Mouse (Mus musculus): ENCODE results near the gene Gcg. TPM values are rescaled to one million over a fixed set of nuclear protein-coding genes. Genes with fewer than 3 reads are reported as not detected.

Gcg gene
- polyA plus RNA-seq, 1 experiment = not detected

- TF ChIP-seq POLR2A (IDR thresholded peaks at IDR 0.05; ENCODE audit: low read depth, low read length) = no peak
- TF ChIP-seq CTCF (IDR thresholded peaks at IDR 0.05; ENCODE audit: extremely low read depth, insufficient read depth, insufficient read length, insufficient replicate concordance) = no peak
- 88% methylated on average over 4 of the region's 4 CpGs for WGBS
Measured at GRCm38 (mm10) chr2:62495407-62495806, 12.0 kb upstream of the Gcg start.

GRCm38 (mm10) chr2:62489832-62490231 lies 6.4 kb upstream of the Gcg start:
- DNase-seq (ENCODE audit: low read depth in 1 of 2, low spot score in 2 of 2) = no peak
- H3K27ac ChIP-seq (ENCODE audit: insufficient read depth, low read length) = no peak overlapping the region
- 90% methylated on average over 6 of the region's 6 CpGs for WGBS
- H3K27me3 ChIP-seq (ENCODE audit: control insufficient read depth, insufficient read depth, low read length) = no peaks in the 10 kb centered on the region
- H3K4me1 ChIP-seq (ENCODE audit: control insufficient read depth, insufficient read depth, insufficient read length) = no peaks in the 10 kb centered on the region
- TF ChIP-seq CTCF (IDR thresholded peaks at IDR 0.05; ENCODE audit: extremely low read depth, insufficient read depth, insufficient read length, insufficient replicate concordance) (no peak), POLR2A (IDR thresholded peaks at IDR 0.05; ENCODE audit: low read depth, low read length) (no peak)
- no peak overlapping the region for H3K4me3 ChIP-seq (ENCODE audit: extremely low read depth, insufficient read depth, insufficient read length)
- H3K36me3 ChIP-seq (ENCODE audit: control insufficient read depth, insufficient read depth, low read length) = no peaks in the 10 kb centered on the region

More at GRCm38 (mm10) chr2:62495407-62495806, 12.0 kb upstream of the Gcg start:
- H3K4me3 ChIP-seq (ENCODE audit: extremely low read depth, insufficient read depth, insufficient read length) = no peak overlapping the region
- no peak overlapping the region for H3K27ac ChIP-seq (ENCODE audit: insufficient read depth, low read length)
- DNase-seq (ENCODE audit: low read depth in 1 of 2, low spot score in 2 of 2) = no peak
- no peaks in the 10 kb centered on the region for H3K27me3 ChIP-seq (ENCODE audit: control insufficient read depth, insufficient read depth, low read length)
- H3K36me3 ChIP-seq (ENCODE audit: control insufficient read depth, insufficient read depth, low read length) = no peaks in the 10 kb centered on the region
- H3K4me1 ChIP-seq (ENCODE audit: control insufficient read depth, insufficient read depth, insufficient read length) = no peaks in the 10 kb centered on the region

- no peak overlapping the region for H3K4me3 ChIP-seq (ENCODE audit: extremely low read depth, insufficient read depth, insufficient read length)
- WGBS = 93% methylated on average over 3 of the region's 3 CpGs
- no peak for TF ChIP-seq POLR2A (IDR thresholded peaks at IDR 0.05; ENCODE audit: low read depth, low read length)
- TF ChIP-seq CTCF (IDR thresholded peaks at IDR 0.05; ENCODE audit: extremely low read depth, insufficient read depth, insufficient read length, insufficient replicate concordance) = no peak
- DNase-seq (ENCODE audit: low read depth in 1 of 2, low spot score in 2 of 2) = no peak
- H3K4me1 ChIP-seq (ENCODE audit: control insufficient read depth, insufficient read depth, insufficient read length) = no peaks in the 10 kb centered on the region
- H3K27ac ChIP-seq (ENCODE audit: insufficient read depth, low read length) = no peak overlapping the region
- no peaks in the 10 kb centered on the region for H3K27me3 ChIP-seq (ENCODE audit: control insufficient read depth, insufficient read depth, low read length)
- no peaks in the 10 kb centered on the region for H3K36me3 ChIP-seq (ENCODE audit: control insufficient read depth, insufficient read depth, low read length)
Measured at GRCm38 (mm10) chr2:62484906-62485305, 1.5 kb upstream of the Gcg start.

- no peak for DNase-seq (ENCODE audit: low read depth in 1 of 2, low spot score in 2 of 2)
- H3K4me3 ChIP-seq (ENCODE audit: extremely low read depth, insufficient read depth, insufficient read length) = no peak overlapping the region
- H3K4me1 ChIP-seq (ENCODE audit: control insufficient read depth, insufficient read depth, insufficient read length) = no peaks in the 10 kb centered on the region
- TF ChIP-seq CTCF (IDR thresholded peaks at IDR 0.05; ENCODE audit: extremely low read depth, insufficient read depth, insufficient read length, insufficient replicate concordance) (no peak), POLR2A (IDR thresholded peaks at IDR 0.05; ENCODE audit: low read depth, low read length) (no peak)
- WGBS = 90% methylated on average over 9 of the region's 9 CpGs
- no peaks in the 10 kb centered on the region for H3K36me3 ChIP-seq (ENCODE audit: control insufficient read depth, insufficient read depth, low read length)
- no peak overlapping the region for H3K27ac ChIP-seq (ENCODE audit: insufficient read depth, low read length)
- no peaks in the 10 kb centered on the region for H3K27me3 ChIP-seq (ENCODE audit: control insufficient read depth, insufficient read depth, low read length)
Measured at GRCm38 (mm10) chr2:62480285-62481198, 2.9 kb downstream of the Gcg start.

- no peak for DNase-seq (ENCODE audit: low read depth in 1 of 2, low spot score in 2 of 2)
- WGBS = 87% methylated on average over 9 of the region's 9 CpGs
- no peaks in the 10 kb centered on the region for H3K27me3 ChIP-seq (ENCODE audit: control insufficient read depth, insufficient read depth, low read length)
Measured at GRCm38 (mm10) chr2:62469551-62469950, 13.9 kb downstream of the Gcg start.

GRCm38 (mm10) chr2:62463287-62463686 lies 20.2 kb downstream of the Gcg start:
- no peak overlapping the region for H3K4me3 ChIP-seq (ENCODE audit: extremely low read depth, insufficient read depth, insufficient read length)
- WGBS = 83% methylated on average over 2 of the region's 2 CpGs
- peaks cover 11% of the 10 kb centered on the region; the same call in 1 of the 2 replicates for H3K4me1 ChIP-seq (ENCODE audit: control insufficient read depth, insufficient read depth, insufficient read length)
- no peaks in the 10 kb centered on the region for H3K36me3 ChIP-seq (ENCODE audit: control insufficient read depth, insufficient read depth, low read length)
- no peaks in the 10 kb centered on the region for H3K27me3 ChIP-seq (ENCODE audit: control insufficient read depth, insufficient read depth, low read length)
- TF ChIP-seq CTCF (IDR thresholded peaks at IDR 0.05; ENCODE audit: extremely low read depth, insufficient read depth, insufficient read length, insufficient replicate concordance) (no peak), POLR2A (IDR thresholded peaks at IDR 0.05; ENCODE audit: low read depth, low read length) (no peak)
- no peak overlapping the region for H3K27ac ChIP-seq (ENCODE audit: insufficient read depth, low read length)
- DNase-seq (ENCODE audit: low read depth in 1 of 2, low spot score in 2 of 2) = no peak

More at GRCm38 (mm10) chr2:62469551-62469950, 13.9 kb downstream of the Gcg start:
- no peak overlapping the region for H3K4me3 ChIP-seq (ENCODE audit: extremely low read depth, insufficient read depth, insufficient read length)
- no peaks in the 10 kb centered on the region for H3K36me3 ChIP-seq (ENCODE audit: control insufficient read depth, insufficient read depth, low read length)
- TF ChIP-seq CTCF (IDR thresholded peaks at IDR 0.05; ENCODE audit: extremely low read depth, insufficient read depth, insufficient read length, insufficient replicate concordance) = no peak
- TF ChIP-seq POLR2A (IDR thresholded peaks at IDR 0.05; ENCODE audit: low read depth, low read length) = no peak
- no peaks in the 10 kb centered on the region for H3K4me1 ChIP-seq (ENCODE audit: control insufficient read depth, insufficient read depth, insufficient read length)
- no peak overlapping the region for H3K27ac ChIP-seq (ENCODE audit: insufficient read depth, low read length)

- H3K4me1 ChIP-seq (ENCODE audit: control insufficient read depth, insufficient read depth, insufficient read length) = peaks cover 11% of the 10 kb centered on the region; the same call in 1 of the 2 replicates
- H3K36me3 ChIP-seq (ENCODE audit: control insufficient read depth, insufficient read depth, low read length) = no peaks in the 10 kb centered on the region
- 89% methylated on average over 2 of the region's 2 CpGs for WGBS
- no peak overlapping the region for H3K27ac ChIP-seq (ENCODE audit: insufficient read depth, low read length)
- no peak overlapping the region for H3K4me3 ChIP-seq (ENCODE audit: extremely low read depth, insufficient read depth, insufficient read length)
- TF ChIP-seq CTCF (IDR thresholded peaks at IDR 0.05; ENCODE audit: extremely low read depth, insufficient read depth, insufficient read length, insufficient replicate concordance) = no peak
- no peak for TF ChIP-seq POLR2A (IDR thresholded peaks at IDR 0.05; ENCODE audit: low read depth, low read length)
- H3K27me3 ChIP-seq (ENCODE audit: control insufficient read depth, insufficient read depth, low read length) = no peaks in the 10 kb centered on the region
- no peak for DNase-seq (ENCODE audit: low read depth in 1 of 2, low spot score in 2 of 2)
Measured at GRCm38 (mm10) chr2:62462174-62462573, 21.3 kb downstream of the Gcg start.

Data from spleen, adult 2 months (tissue).